Mouse (Mus musculus) CD4-positive, CD25-positive, alpha-beta regulatory T cell, adult 2 months (primary cell): ENCODE results near the gene Rasl10a.

Source experiments
- DNase-seq: peaks from one replicate; pipeline ENCODE4 v3.0.0-alpha.2; 2012; ENCODE audit warnings: low read depth, low spot score

Rasl10a gene

DNA sequence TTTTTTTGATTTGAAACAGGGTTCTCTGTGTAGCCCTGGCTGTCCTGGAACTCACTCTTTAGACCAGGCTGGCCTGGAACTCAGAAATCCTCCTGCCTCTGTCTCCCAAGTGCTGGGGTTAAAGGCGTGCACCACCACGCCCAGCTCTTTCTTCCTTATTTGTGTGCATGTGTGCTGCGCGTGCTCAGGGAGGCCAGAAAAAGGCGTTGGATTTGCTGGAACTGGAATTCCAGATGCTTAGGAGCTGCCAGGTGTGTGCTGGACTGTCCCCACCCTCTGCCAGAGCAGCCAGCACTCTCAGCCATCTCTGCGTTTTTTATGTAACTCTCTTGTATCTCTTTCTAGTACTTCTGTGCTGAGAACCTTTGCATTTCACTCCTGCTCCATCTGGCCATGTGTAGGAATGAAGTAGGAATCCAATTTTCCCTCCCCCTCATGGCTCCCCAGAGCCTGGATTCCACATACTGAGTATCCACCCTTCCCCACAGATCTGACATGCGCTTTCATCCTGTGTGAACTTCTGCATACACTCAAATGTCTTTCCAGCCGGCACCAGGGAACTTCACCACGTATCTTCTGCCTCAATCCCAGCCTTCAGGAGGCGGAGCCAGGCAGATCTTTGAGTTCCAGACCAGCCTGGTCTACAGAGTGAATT, 5.6 kb upstream of the Rasl10a start:
- no peak for DNase-seq

DNA sequence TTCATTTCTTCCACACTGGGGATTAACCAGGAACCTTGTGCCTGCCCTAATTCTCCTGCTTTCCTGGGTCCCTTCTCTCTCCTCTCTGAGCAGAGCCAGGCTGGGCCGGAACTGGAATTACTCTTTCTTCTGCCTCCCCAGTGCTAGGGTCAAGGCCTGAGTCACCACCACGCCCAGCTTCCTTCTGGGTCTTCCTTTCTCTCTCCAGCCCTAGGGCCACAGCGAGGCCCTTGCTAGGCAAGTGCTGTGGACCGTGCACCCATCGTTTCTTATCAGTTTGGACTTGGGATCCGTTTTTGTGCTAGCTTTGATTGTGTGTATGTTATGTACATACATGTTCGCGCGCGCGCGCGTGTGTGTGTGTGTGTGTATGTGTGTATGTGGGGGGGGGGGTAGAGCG, 3.8 kb upstream of the Rasl10a start:
- DNase-seq, result no peak

DNA sequence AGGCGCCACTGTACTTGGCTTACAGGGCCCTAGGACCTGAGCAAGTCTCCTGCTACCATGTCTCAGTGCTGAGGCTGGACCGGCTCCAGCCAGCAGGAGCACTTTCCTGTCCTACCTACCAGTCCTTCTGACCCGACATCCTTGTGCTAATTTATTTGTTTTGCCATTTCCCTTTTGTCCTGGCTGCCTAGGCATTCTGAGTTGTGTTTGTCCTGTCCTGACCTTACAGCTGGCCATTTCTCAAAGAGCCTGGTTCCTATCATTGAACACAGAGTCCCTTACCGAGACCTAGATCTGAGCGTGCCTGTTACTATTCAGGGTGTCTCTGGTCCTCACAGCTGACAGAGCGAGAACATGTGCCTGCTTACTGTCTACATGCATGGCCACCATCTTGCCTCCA, 3.1 kb upstream of the Rasl10a start:
- DNase-seq, result no peak

DNA sequence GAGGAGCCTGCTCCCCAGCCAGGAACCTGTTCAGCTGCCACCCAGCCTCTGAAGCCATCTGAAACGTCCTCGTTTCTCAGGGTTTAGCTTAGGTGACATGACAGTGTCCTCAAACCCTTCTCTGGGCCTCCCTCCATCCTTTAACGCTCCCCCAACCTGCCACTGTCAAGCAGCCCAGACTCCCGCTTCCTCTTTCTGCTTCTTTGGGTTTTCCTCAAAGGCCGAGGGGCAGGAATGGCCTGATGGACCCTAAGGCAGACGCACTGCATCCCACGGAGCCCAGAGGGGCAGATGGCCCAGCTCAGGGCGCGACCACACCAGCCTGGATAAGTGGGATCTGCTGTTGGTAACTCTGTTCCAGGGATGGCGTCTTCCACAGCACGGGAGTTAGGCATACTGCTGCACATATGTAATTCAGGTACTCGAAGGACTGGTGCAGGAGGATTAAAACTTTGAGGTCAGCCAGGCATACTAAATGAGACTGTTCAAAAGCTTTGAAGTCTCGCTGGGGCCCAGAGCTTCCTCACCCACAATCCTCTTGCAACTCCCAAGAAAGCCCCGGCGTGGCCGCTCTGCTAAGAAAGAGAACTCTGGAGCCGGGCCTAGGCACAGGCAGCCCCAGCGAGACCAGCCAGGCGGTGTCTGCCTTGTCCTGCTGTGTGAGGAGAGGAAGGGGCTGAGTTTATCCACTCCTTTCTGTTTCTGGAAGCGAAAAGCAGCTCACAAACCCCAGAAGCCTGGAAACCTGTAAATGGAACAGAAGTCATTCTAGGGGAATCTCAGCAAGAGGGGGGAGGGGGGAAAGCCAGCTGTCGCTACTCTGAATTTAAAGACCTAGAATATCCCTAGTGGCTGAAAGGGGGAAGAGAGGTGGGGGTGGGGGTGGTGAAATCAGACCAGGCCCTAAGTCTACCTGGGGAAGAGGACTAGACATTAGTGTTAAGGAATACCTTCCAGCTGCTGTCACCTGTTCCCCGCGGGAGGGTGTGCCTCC, 1.7 kb upstream of the Rasl10a start:
- no peak for DNase-seq

GRCm38 (mm10) chr11:5057064-5057463, 864 bp upstream of the Rasl10a start:
- no peak for DNase-seq

DNA sequence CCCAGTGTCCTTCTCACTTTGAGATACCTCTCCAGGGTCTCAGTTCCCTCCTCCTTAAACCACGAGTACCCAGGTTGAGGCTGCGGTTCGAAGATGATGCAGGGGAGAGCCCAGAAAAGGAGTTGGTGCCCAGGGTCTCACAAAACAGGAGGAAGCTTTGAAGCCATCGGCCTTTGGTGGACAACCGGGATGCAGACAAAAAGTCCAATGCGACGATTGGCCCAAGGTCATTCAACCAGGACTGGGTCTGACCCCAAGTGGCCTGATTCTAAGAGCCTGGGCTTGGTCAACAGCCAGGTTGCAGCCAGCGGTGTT, 430 bp upstream of the Rasl10a start:
- DNase-seq, result no peak

- DNase-seq, result peak; percentile 15
These were observed 855 bp downstream of the Rasl10a start for GRCm38 (mm10) chr11:5058783-5059182.

GRCm38 (mm10) chr11:5059230-5059629, 1.3 kb downstream of the Rasl10a start:
- DNase-seq, result no peak

GRCm38 (mm10) chr11:5059704-5060156, 1.8 kb downstream of the Rasl10a start:
- peak; percentile 76 for DNase-seq

DNA sequence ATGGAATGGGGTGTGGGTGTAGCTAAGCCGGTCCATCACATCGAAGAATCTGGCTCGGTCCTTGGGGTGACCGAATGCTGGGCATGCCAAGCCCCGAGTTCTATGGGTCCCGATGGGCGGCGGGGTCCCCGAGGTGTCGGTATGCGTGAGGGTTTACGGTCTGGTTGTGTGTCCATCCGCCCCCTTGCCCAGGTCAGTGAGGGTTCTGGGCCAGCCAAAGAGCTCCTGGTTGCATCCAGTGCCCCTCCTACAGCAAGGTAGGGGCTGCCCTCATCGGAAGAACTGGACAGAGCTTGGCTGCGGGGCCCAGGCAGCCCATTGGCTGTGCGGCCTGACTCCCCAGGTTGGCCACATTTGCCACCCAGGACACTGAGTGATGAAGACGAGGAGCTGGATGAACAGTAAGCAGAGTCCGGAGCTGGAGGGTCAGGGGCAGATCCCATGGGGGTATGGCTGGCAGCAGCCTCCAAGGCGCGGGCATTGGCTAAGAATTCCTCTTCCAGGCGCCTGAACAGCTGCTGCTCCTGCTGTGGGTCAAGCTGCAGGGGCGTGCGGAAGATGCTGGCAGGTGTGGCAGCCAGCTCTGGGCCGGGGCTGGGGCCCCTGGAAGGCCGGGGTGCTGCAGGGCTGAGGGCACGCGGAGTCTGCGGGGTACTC, 3.0 kb downstream of the Rasl10a start:
- peak; percentile 11 for DNase-seq

DNA sequence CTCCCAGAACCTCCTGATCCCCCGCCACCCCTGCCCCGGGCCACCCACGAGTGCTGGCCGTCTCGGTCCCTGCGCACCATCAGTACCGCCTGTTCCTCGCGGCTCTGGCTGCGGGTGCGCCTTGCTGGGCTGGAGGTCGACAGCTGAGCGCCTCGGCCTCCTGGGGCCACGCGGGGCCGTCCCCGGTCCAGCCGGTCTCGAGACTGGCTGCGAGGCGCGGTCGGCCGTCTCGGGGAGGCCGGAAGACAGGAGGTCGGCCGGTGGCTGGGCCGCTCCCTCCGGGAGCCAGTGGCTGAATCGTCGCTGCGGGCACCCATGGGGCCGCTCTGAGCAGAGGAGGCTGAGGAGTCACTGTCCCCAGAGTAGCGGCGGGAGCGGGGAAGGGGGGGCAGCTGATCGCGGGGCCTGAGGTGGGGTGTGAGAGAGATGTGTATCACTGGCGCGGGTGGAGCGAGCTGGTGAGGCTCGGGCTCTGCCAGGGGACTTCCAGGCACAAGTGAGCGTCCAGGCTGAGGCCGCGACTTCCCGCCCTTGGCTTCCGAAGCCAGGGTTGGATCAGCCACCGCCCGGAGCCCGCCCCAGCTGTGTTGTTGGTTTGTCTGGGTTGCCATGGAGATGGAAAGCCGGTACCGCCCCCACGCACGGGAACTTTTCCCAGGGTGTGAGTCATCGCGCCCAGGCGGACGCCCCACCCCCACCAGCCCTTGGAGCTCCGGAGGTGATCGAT, 3.6 kb downstream of the Rasl10a start:
- DNase-seq, result peak; percentile 87

DNA sequence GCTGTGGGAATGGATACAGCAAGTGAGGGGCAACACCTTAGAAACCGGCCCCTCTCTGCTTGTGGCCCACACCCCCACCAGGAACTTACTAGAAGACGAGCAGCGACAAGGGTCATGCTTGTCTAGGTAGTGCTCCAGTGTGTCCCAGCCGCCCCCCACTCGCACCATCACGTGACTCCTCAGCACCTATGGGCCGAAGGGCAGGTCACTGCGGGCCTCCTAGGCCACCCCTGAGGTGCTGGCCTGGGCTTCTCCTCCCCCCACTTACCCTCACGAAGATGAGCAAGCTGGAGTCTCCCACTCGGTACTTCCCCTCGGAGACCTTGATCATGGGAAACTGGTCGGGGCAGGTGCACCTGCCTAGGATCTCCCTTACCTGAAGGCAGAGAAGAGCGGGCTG, 4.4 kb downstream of the Rasl10a start:
- peak; percentile 40 for DNase-seq

DNA sequence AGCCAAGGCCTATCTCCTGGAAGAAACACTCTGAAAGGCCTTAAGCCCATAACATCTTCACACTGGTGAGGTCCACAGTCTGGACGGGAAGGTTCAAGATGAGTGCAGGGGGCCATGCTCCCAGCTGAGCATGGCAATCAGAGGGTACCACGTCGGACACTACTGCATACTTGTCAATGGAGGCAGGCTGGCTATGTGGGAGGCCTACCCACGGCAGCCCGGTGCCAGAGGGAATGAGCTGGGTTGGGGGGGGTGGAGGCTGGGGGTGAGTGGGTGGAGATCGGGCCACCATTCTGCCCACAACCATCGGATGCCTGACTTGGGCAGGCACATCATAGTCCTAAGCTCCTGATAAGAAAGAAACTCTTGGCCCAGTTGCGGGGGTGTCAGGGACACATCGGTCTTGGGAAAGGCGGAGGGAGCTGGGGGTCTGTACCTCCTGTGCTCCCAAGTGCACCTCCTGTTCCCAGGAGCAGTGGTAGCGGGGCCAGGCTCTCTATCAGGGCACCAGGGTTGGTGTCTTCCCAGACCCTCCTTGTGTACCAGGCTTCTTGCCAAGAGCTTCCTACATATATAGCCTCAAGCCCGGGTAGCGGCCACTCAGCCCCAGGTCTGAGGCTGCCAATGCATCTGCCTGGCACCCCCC, 5.1 kb downstream of the Rasl10a start:
- peak; percentile 17 for DNase-seq

GRCm38 (mm10) chr11:5063561-5064281, 5.8 kb downstream of the Rasl10a start:
- DNase-seq, result peak; percentile 14

GRCm38 (mm10) chr11:5064282-5065055, 6.5 kb downstream of the Rasl10a start:
- peak; percentile 55 for DNase-seq

DNA sequence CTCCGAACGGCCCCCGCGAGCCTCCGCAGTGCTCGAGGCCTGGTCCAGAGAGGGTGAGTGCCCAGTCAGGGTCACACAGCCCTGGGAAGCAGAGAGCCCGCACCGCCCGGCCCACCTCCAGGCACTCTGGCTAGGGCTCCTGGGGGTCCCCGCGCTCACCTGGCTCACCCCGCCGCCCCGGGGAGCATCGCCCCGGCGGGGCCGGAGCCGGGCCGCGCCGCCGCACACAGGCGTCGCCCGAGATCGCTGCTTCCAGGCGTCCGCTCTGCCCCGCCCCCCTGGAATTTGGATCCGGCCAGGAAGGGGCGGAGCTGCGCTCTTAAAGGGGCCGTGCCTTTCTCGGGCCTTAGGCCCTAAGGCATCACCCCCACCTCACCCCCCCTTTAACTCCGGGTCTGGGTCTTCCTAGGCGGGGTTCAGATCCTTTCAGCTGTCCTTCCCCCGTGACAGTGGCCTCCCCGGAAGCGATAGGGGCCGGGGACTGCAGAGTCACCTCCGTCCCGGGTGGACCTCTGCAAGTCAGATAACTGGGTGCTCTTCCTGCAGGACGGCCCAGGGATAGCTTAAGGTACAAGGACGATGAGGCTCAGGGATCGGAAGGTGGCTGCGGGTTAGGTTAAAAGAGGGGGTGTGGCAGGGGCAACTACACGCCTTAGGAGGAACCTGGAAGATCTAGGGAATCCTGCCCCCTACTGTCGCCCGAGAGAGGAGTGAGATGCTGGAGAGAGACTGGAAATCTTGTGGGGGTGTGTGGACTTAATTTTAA, 7.3 kb downstream of the Rasl10a start, which contains the start of gene Gas2l1:
Gas2l1 (minus strand) TSS at position 272 of the 766 bp plus-strand sequence.
- DNase-seq, result peak; percentile 69

- no peak for DNase-seq
These were observed 9.1 kb downstream of the Rasl10a start for GRCm38 (mm10) chr11:5067063-5067462.

GRCm38 (mm10) chr11:5068126-5068971, 10.4 kb downstream of the Rasl10a start:
- no peak for DNase-seq
